Mouse (Mus musculus): Measurements from ENCODE around the gene Foxn3. TPM values are rescaled to one million over a fixed set of nuclear protein-coding genes. Genes with fewer than 3 reads are reported as not detected.
A peak's percentile ranks its signal among the peaks of the same experiment; 100 is the strongest.

The Foxn3 gene
- polyA plus RNA-seq, 1 experiment from 2014 or later = 93.4 TPM

GRCm38 (mm10) chr12:99280291-99280690 is 283.1 kb downstream of the Foxn3 start:
- Histone ChIP-seq H3K27me3 (ENCODE audit: control insufficient read depth, insufficient read depth, low read length) (no peaks in the 10 kb centered on the region), H3K4me1 (ENCODE audit: control insufficient read depth, insufficient read depth, low read length) (peaks cover 7% of the 10 kb centered on the region; the same call in 1 of the 2 replicates), H3K9me3 (ENCODE audit: control insufficient read depth, low read depth, low read length) (no peaks in the 10 kb centered on the region), H3K27ac (ENCODE audit: low read length) (no peak overlapping the region), H3K4me2 (replicated peaks; ENCODE audit: low read depth, low read length) (no peak overlapping the region), H3K36me3 (ENCODE audit: control insufficient read depth, insufficient read depth, low read length) (no peaks in the 10 kb centered on the region), H3K4me3 (ENCODE audit: low read depth, low read length) (no peak overlapping the region), H3K9ac (replicated peaks; ENCODE audit: low read depth, low read length) (no peak overlapping the region)
- no peak for ATAC-seq (ENCODE audit: insufficient number of reproducible peaks, insufficient read depth, low FRiP score, low read depth)
- 54% methylated on average over 4 of the region's 4 CpGs for WGBS

- WGBS = 90% methylated on average over 4 of the region's 4 CpGs
- Histone ChIP-seq H3K4me2 (replicated peaks; ENCODE audit: low read depth, low read length) (no peak overlapping the region), H3K27me3 (ENCODE audit: control insufficient read depth, insufficient read depth, low read length) (no peaks in the 10 kb centered on the region), H3K27ac (ENCODE audit: low read length) (no peak overlapping the region), H3K9me3 (ENCODE audit: control insufficient read depth, low read depth, low read length) (no peaks in the 10 kb centered on the region), H3K4me1 (ENCODE audit: control insufficient read depth, insufficient read depth, low read length) (0 out of 2 replicates have a peak, but pooled peaks cover 4% of the 10 kb centered on the region), H3K4me3 (ENCODE audit: low read depth, low read length) (no peak overlapping the region), H3K9ac (replicated peaks; ENCODE audit: low read depth, low read length) (no peak overlapping the region), H3K36me3 (ENCODE audit: control insufficient read depth, insufficient read depth, low read length) (no peaks in the 10 kb centered on the region)
- no peak for ATAC-seq (ENCODE audit: insufficient number of reproducible peaks, insufficient read depth, low FRiP score, low read depth)
Observed at GRCm38 (mm10) chr12:99279426-99279825, 284.0 kb downstream of the Foxn3 start.

- H3K36me3 ChIP-seq (ENCODE audit: control insufficient read depth, insufficient read depth, low read length) = no peaks in the 10 kb centered on the region
- H3K4me1 ChIP-seq (ENCODE audit: control insufficient read depth, insufficient read depth, low read length) = peaks cover 3% of the 10 kb centered on the region; the same call in 1 of the 2 replicates
- no peak overlapping the region for H3K27ac ChIP-seq (ENCODE audit: low read length)
- H3K4me2 ChIP-seq (replicated peaks; ENCODE audit: low read depth, low read length) = no peak overlapping the region
- WGBS = 85% methylated on average over 1 of the region's 1 CpGs
- H3K9me3 ChIP-seq (ENCODE audit: control insufficient read depth, low read depth, low read length) = no peaks in the 10 kb centered on the region
- ATAC-seq (ENCODE audit: insufficient number of reproducible peaks, insufficient read depth, low FRiP score, low read depth) = no peak
- H3K27me3 ChIP-seq (ENCODE audit: control insufficient read depth, insufficient read depth, low read length) = no peaks in the 10 kb centered on the region
- H3K4me3 ChIP-seq (ENCODE audit: low read depth, low read length) = no peak overlapping the region
- no peak overlapping the region for H3K9ac ChIP-seq (replicated peaks; ENCODE audit: low read depth, low read length)
Observed at GRCm38 (mm10) chr12:99274589-99274988, 288.8 kb downstream of the Foxn3 start.

GRCm38 (mm10) chr12:99269396-99269795 is 294.0 kb downstream of the Foxn3 start:
- no peak overlapping the region for H3K27ac ChIP-seq (ENCODE audit: low read length)
- 53% methylated on average over 8 of the region's 8 CpGs for WGBS
- H3K4me2 ChIP-seq (replicated peaks; ENCODE audit: low read depth, low read length) = no peak overlapping the region
- H3K36me3 ChIP-seq (ENCODE audit: control insufficient read depth, insufficient read depth, low read length) = no peaks in the 10 kb centered on the region
- ATAC-seq (ENCODE audit: insufficient number of reproducible peaks, insufficient read depth, low FRiP score, low read depth) = peak; percentile 65; the same call in 1 of the 2 replicates
- peaks cover 6% of the 10 kb centered on the region; the same call in 1 of the 2 replicates for H3K4me1 ChIP-seq (ENCODE audit: control insufficient read depth, insufficient read depth, low read length)
- H3K9me3 ChIP-seq (ENCODE audit: control insufficient read depth, low read depth, low read length) = no peaks in the 10 kb centered on the region
- no peaks in the 10 kb centered on the region for H3K27me3 ChIP-seq (ENCODE audit: control insufficient read depth, insufficient read depth, low read length)
- H3K9ac ChIP-seq (replicated peaks; ENCODE audit: low read depth, low read length) = no peak overlapping the region
- no peak overlapping the region for H3K4me3 ChIP-seq (ENCODE audit: low read depth, low read length)

GRCm38 (mm10) chr12:99268954-99269353 is 294.4 kb downstream of the Foxn3 start:
- no peak for ATAC-seq (ENCODE audit: insufficient number of reproducible peaks, insufficient read depth, low FRiP score, low read depth)
- Histone ChIP-seq H3K9me3 (ENCODE audit: control insufficient read depth, low read depth, low read length) (no peaks in the 10 kb centered on the region), H3K4me3 (ENCODE audit: low read depth, low read length) (no peak overlapping the region), H3K27me3 (ENCODE audit: control insufficient read depth, insufficient read depth, low read length) (no peaks in the 10 kb centered on the region), H3K27ac (ENCODE audit: low read length) (no peak overlapping the region), H3K4me1 (ENCODE audit: control insufficient read depth, insufficient read depth, low read length) (peaks cover 6% of the 10 kb centered on the region; the same call in 1 of the 2 replicates), H3K4me2 (replicated peaks; ENCODE audit: low read depth, low read length) (no peak overlapping the region), H3K36me3 (ENCODE audit: control insufficient read depth, insufficient read depth, low read length) (no peaks in the 10 kb centered on the region), H3K9ac (replicated peaks; ENCODE audit: low read depth, low read length) (no peak overlapping the region)
- 86% methylated on average over 11 of the region's 11 CpGs for WGBS

GRCm38 (mm10) chr12:99267732-99268131 is 295.6 kb downstream of the Foxn3 start:
- no peaks in the 10 kb centered on the region for H3K27me3 ChIP-seq (ENCODE audit: control insufficient read depth, insufficient read depth, low read length)
- no peak overlapping the region for H3K27ac ChIP-seq (ENCODE audit: low read length)
- H3K36me3 ChIP-seq (ENCODE audit: control insufficient read depth, insufficient read depth, low read length) = no peaks in the 10 kb centered on the region
- no peak for ATAC-seq (ENCODE audit: insufficient number of reproducible peaks, insufficient read depth, low FRiP score, low read depth)
- H3K9ac ChIP-seq (replicated peaks; ENCODE audit: low read depth, low read length) = no peak overlapping the region
- H3K4me1 ChIP-seq (ENCODE audit: control insufficient read depth, insufficient read depth, low read length) = peaks cover 6% of the 10 kb centered on the region; the same call in 1 of the 2 replicates
- 80% methylated on average over 11 of the region's 11 CpGs for WGBS
- no peak overlapping the region for H3K4me3 ChIP-seq (ENCODE audit: low read depth, low read length)
- H3K4me2 ChIP-seq (replicated peaks; ENCODE audit: low read depth, low read length) = no peak overlapping the region
- H3K9me3 ChIP-seq (ENCODE audit: control insufficient read depth, low read depth, low read length) = no peaks in the 10 kb centered on the region

- no peaks in the 10 kb centered on the region for H3K9me3 ChIP-seq (ENCODE audit: control insufficient read depth, low read depth, low read length)
- ATAC-seq (ENCODE audit: insufficient number of reproducible peaks, insufficient read depth, low FRiP score, low read depth) = no peak
- H3K36me3 ChIP-seq (ENCODE audit: control insufficient read depth, insufficient read depth, low read length) = no peaks in the 10 kb centered on the region
- WGBS = 87% methylated on average over 7 of the region's 7 CpGs
- H3K4me1 ChIP-seq (ENCODE audit: control insufficient read depth, insufficient read depth, low read length) = peaks cover 6% of the 10 kb centered on the region; the same call in 1 of the 2 replicates
- no peak overlapping the region for H3K9ac ChIP-seq (replicated peaks; ENCODE audit: low read depth, low read length)
- H3K4me2 ChIP-seq (replicated peaks; ENCODE audit: low read depth, low read length) = no peak overlapping the region
- no peak overlapping the region for H3K4me3 ChIP-seq (ENCODE audit: low read depth, low read length)
- H3K27me3 ChIP-seq (ENCODE audit: control insufficient read depth, insufficient read depth, low read length) = no peaks in the 10 kb centered on the region
- H3K27ac ChIP-seq (ENCODE audit: low read length) = no peak overlapping the region
Observed at GRCm38 (mm10) chr12:99266434-99266833, 296.9 kb downstream of the Foxn3 start.

- no peak overlapping the region for H3K4me3 ChIP-seq (ENCODE audit: low read depth, low read length)
- peaks cover 6% of the 10 kb centered on the region; the same call in 1 of the 2 replicates for H3K4me1 ChIP-seq (ENCODE audit: control insufficient read depth, insufficient read depth, low read length)
- H3K4me2 ChIP-seq (replicated peaks; ENCODE audit: low read depth, low read length) = no peak overlapping the region
- WGBS = 95% methylated on average over 6 of the region's 6 CpGs
- no peaks in the 10 kb centered on the region for H3K27me3 ChIP-seq (ENCODE audit: control insufficient read depth, insufficient read depth, low read length)
- no peaks in the 10 kb centered on the region for H3K9me3 ChIP-seq (ENCODE audit: control insufficient read depth, low read depth, low read length)
- H3K9ac ChIP-seq (replicated peaks; ENCODE audit: low read depth, low read length) = no peak overlapping the region
- H3K27ac ChIP-seq (ENCODE audit: low read length) = no peak overlapping the region
- H3K36me3 ChIP-seq (ENCODE audit: control insufficient read depth, insufficient read depth, low read length) = no peaks in the 10 kb centered on the region
- no peak for ATAC-seq (ENCODE audit: insufficient number of reproducible peaks, insufficient read depth, low FRiP score, low read depth)
Observed at GRCm38 (mm10) chr12:99265777-99266176, 297.6 kb downstream of the Foxn3 start.

GRCm38 (mm10) chr12:99264386-99264785 is 299.0 kb downstream of the Foxn3 start:
- Histone ChIP-seq H3K4me2 (replicated peaks; ENCODE audit: low read depth, low read length) (no peak overlapping the region), H3K36me3 (ENCODE audit: control insufficient read depth, insufficient read depth, low read length) (no peaks in the 10 kb centered on the region), H3K27ac (ENCODE audit: low read length) (no peak overlapping the region), H3K9me3 (ENCODE audit: control insufficient read depth, low read depth, low read length) (no peaks in the 10 kb centered on the region), H3K4me1 (ENCODE audit: control insufficient read depth, insufficient read depth, low read length) (0 out of 2 replicates have a peak, but pooled peaks cover under 1% of the 10 kb centered on the region), H3K9ac (replicated peaks; ENCODE audit: low read depth, low read length) (no peak overlapping the region), H3K27me3 (ENCODE audit: control insufficient read depth, insufficient read depth, low read length) (no peaks in the 10 kb centered on the region), H3K4me3 (ENCODE audit: low read depth, low read length) (no peak overlapping the region)
- WGBS = 76% methylated on average over 7 of the region's 7 CpGs
- ATAC-seq (ENCODE audit: insufficient number of reproducible peaks, insufficient read depth, low FRiP score, low read depth) = no peak
